Mouse (Mus musculus) kidney, embryonic 14.5 days (tissue): ENCODE measurements around the gene Lpin1. TPM values are rescaled to one million over a fixed set of nuclear protein-coding genes. Genes with fewer than 3 reads are reported as not detected.

Source experiments
- ATAC-seq: fragments of 200-750 bp; cut with Nextera tagmentation; 2 replicates; pipeline ENCODE4 v1.8.0; 2017; ENCODE audit warnings: moderate number of reproducible peaks, mild to moderate bottlenecking, moderate TSS enrichment, moderate library complexity; ENCODE audit not compliant: low FRiP score, low TSS enrichment
- H3K27ac ChIP-seq: fragments of 300-500 bp; sonication (generic); 2 replicates; pipeline ENCODE4 v1.5.1; 2014; ENCODE audit warnings: low read depth, mild to moderate bottlenecking, low read length, moderate library complexity, mixed read lengths
- H3K27me3 ChIP-seq: fragments of 300-500 bp; sonication (generic); 2 replicates; pipeline ENCODE4 v1.6.1; 2014; ENCODE audit warnings: mild to moderate bottlenecking, low read length; ENCODE audit not compliant: control insufficient read depth, insufficient read depth
- H3K36me3 ChIP-seq: fragments of 300-500 bp; sonication (generic); 2 replicates; pipeline ENCODE4 v1.6.1; 2014; ENCODE audit warnings: low read length, mixed read lengths; ENCODE audit not compliant: control insufficient read depth, insufficient read depth
- H3K4me1 ChIP-seq: fragments of 300-500 bp; sonication (generic); 2 replicates; pipeline ENCODE4 v1.6.1; 2014; ENCODE audit warnings: low read length, mixed read lengths; ENCODE audit not compliant: control insufficient read depth, insufficient read depth
- H3K4me2 ChIP-seq: fragments of 300-500 bp; sonication (generic); replicated peaks from 2 replicates; pipeline ENCODE4 v1.6.1; 2014; ENCODE audit warnings: low read depth, mild to moderate bottlenecking, low read length
- H3K4me3 ChIP-seq: fragments of 300-500 bp; sonication (generic); 2 replicates; pipeline ENCODE4 v1.5.1; 2014; ENCODE audit warnings: mild to moderate bottlenecking, low read length
- H3K9ac ChIP-seq: fragments of 300-500 bp; sonication (generic); 2 replicates; pipeline ENCODE4 v1.6.1; 2014; ENCODE audit warnings: low read depth, mild to moderate bottlenecking, low read length, moderate library complexity
- H3K9me3 ChIP-seq: fragments of 300-500 bp; sonication (generic); 2 replicates; pipeline ENCODE4 v1.6.1; 2016; ENCODE audit warnings: low read length; ENCODE audit not compliant: control insufficient read depth
- WGBS: fragments of 180-500 bp; shearing (Covaris S2); extraction: QIAGEN DNeasy Blood & Tissue Kit; methylation state at CpG from one replicate; pipeline ENCODE4 v1.1.7; 2014; 5-methylcytosine and 5-hydroxymethylcytosine counted together
- polyA plus RNA-seq: library from polyadenylated mRNA; unstranded; fragments of >200 nt; fragmentation: Nextera tagmentation; extraction: Ambion mirVana; gene quantifications from 2 replicates; pipeline ENCODE4 v1.2.1, GENCODE M21; 2014

Gene Lpin1
- polyA plus RNA-seq, 1 experiment from 2014 or later, result 6.1 TPM

DNA sequence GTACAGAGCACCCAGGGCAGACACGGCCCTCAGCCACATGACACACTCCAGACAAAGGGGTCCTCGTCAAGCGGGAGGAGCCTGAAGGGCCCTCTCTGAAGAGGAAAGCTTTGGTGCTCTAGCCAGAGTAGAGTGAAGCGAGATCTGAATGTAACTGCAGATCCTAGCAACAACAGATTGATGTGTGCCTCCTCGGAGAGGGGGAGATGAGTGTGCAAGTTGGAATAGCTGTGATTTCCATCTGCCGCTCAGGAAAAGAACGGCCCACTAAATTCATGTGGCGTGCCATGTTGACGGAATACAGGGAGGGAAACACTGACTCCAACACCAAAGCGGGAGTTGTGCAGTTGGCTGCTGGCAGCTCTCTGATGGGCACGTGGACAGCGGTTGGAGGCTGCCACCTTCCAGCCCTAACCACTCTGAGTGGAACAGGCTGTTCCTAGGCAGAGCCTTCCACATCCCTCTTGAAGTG is 59.7 kb downstream of the Lpin1 start:
- WGBS, result 57% methylated on average over 12 of the region's 12 CpGs
- Histone ChIP-seq H3K9ac (no peak overlapping the region), H3K4me2 (no peak overlapping the region), H3K4me1 (peaks cover 5% of the 10 kb centered on the region; the same call in 1 of the 2 replicates), H3K4me3 (no peak overlapping the region), H3K9me3 (no peaks in the 10 kb centered on the region), H3K27me3 (no peaks in the 10 kb centered on the region), H3K27ac (no peak overlapping the region), H3K36me3 (peaks cover 5% of the 10 kb centered on the region; the same call in 1 of the 2 replicates)
- no peak for ATAC-seq

DNA sequence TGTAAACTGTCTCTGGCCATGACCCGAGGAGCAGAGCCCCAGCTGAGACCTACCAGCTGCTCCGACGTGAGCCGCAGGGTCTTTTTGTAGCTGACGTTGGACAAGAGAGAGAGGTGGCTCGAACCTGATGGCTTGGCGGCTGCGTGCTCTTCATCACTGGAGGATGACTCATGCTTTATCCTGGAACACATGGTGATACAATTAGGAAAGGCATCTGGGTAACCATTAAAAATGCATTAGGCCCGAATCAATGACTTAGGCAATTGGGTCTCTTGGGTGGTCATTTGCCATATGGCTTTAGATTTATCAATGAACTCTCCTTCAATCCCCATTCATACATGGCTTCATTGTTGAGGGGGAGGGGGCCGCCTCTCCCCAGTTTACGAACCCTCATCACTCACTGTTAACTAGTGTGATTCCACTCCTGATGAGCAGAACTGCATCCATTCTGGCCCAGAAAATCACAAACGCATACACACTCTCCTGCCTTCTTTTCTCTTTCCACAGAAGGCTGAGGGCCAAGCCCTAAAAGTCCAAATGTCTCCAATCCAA is 61.9 kb downstream of the Lpin1 start:
- no peak overlapping the region for H3K9ac ChIP-seq
- no peak overlapping the region for H3K4me3 ChIP-seq
- H3K9me3 ChIP-seq, result no peaks in the 10 kb centered on the region
- H3K27me3 ChIP-seq, result no peaks in the 10 kb centered on the region
- ATAC-seq, result no peak
- peaks cover 5% of the 10 kb centered on the region; the same call in 1 of the 2 replicates for H3K36me3 ChIP-seq
- H3K4me2 ChIP-seq, result no peak overlapping the region
- H3K4me1 ChIP-seq, result peaks cover 3% of the 10 kb centered on the region; the same call in 1 of the 2 replicates
- no peak overlapping the region for H3K27ac ChIP-seq
- 71% methylated on average over 12 of the region's 12 CpGs for WGBS

DNA sequence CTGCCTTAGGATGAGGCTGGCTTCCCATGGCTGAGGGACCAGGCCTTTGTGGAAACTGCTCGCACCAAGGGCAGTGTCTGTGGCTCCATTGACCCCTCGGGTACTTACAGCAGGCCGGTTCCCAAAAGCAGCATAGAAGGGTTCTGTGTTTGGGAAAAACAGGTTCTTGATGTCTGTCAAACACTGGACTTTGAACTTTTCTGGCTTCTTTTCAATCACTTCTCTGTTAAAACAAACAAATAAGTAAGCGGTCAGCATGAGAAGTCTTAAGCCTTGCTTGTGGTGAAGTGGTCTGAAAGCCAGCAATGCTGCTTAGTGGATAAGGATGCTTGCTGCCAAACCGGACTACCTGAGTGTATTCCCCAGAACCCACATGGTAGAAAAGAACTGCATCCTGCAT is 69.2 kb downstream of the Lpin1 start:
- no peak overlapping the region for H3K4me2 ChIP-seq
- no peaks in the 10 kb centered on the region for H3K27me3 ChIP-seq
- H3K36me3 ChIP-seq, result peaks cover 14% of the 10 kb centered on the region; the same call in 1 of the 2 replicates
- no peaks in the 10 kb centered on the region for H3K9me3 ChIP-seq
- H3K4me1 ChIP-seq, result 0 out of 2 replicates have a peak, but pooled peaks cover 2% of the 10 kb centered on the region
- ATAC-seq, result no peak
- H3K9ac ChIP-seq, result no peak overlapping the region
- H3K27ac ChIP-seq, result no peak overlapping the region
- no peak overlapping the region for H3K4me3 ChIP-seq
- WGBS, result 90% methylated on average over 5 of the region's 5 CpGs

DNA sequence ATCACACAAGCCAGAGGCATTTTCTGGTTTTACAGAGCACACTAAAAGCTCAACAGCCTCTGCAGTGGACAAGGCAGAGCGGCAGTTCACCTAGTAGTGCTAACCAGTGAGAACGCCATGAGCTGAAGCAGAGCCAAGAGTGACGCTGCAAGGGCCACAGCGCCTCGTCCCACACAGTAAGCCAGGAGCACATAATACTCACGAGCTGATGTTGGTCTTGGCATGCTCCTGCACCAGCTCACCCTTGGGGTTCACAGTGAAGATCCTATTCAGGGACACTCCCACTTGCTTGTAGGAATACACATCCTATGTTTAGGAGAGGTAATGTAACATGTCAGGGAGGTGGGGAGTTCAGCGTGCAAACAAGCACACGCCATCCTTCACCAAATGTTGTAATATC is 70.1 kb downstream of the Lpin1 start:
- Histone ChIP-seq H3K4me1 (0 out of 2 replicates have a peak, but pooled peaks cover 2% of the 10 kb centered on the region), H3K4me2 (no peak overlapping the region), H3K27me3 (no peaks in the 10 kb centered on the region), H3K36me3 (peaks cover 14% of the 10 kb centered on the region; the same call in 1 of the 2 replicates), H3K27ac (no peak overlapping the region), H3K9me3 (no peaks in the 10 kb centered on the region), H3K4me3 (no peak overlapping the region), H3K9ac (no peak overlapping the region)
- no peak for ATAC-seq
- WGBS, result 87% methylated on average over 8 of the region's 8 CpGs

DNA sequence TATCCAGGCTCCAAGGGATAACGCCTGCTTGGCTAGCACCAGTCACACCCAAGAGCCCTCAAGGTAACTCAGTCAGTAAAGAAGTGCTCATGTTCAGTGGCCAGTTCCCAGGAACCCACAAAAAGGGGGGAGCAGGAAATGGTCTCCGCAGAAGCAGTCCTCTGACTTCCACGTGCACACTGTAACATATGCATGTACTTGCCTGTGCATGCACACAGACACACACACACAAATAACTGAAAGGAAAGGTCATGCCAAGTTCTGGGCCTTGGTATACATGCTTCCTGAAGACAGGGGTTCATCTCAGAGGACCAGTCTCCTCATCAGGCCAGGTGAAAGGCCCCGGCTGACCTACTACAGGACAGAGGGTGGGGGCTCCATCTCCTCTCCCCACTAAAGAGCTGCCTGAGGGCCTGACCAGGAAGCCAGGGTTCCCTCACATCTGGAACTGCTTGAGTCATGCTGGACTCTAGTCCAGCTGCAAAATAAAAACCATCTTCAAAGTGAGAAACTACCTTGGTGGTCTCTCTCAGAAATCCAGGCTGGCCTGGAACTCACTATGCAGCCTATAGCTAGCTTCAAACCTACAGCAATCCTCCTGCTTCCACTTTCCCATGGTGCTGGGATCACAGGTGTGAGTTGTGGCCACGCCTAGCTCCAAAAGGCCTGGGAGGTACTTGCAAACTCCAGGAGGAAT is 70.7 kb downstream of the Lpin1 start:
- ATAC-seq, result no peak
- Histone ChIP-seq H3K4me3 (no peak overlapping the region), H3K9ac (no peak overlapping the region), H3K27ac (no peak overlapping the region), H3K27me3 (no peaks in the 10 kb centered on the region), H3K9me3 (no peaks in the 10 kb centered on the region), H3K36me3 (peaks cover 14% of the 10 kb centered on the region; the same call in 1 of the 2 replicates), H3K4me2 (no peak overlapping the region), H3K4me1 (0 out of 2 replicates have a peak, but pooled peaks cover 2% of the 10 kb centered on the region)
- WGBS, result 84% methylated on average over 5 of the region's 5 CpGs

DNA sequence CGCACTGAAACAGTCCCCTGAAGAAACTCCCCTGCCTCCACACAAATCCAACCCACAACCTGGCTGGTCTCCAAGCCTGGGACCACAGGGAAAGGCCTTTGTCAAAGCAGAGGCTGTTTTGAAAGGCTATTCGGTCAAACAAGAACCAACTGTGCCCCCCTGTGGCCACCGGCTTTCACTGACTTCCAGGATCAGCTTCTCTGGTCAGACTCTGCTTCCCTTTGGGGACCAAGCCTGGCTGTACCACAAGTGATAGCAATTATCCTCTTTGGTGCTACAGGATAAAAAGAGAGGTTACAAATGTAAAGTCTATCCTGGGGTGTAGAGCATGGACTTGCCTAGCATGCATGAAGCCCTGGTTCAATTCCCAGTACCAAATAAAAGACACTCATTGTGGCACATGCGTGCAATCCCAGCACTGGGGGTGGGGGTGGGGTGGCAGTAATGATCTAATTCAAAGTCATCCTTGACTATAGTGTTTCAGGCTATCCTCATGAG is 77.4 kb downstream of the Lpin1 start:
- 26% methylated on average over 4 of the region's 4 CpGs for WGBS
- Histone ChIP-seq H3K4me1 (no peaks in the 10 kb centered on the region), H3K27me3 (no peaks in the 10 kb centered on the region), H3K27ac (no peak overlapping the region), H3K4me3 (no peak overlapping the region), H3K9ac (no peak overlapping the region), H3K4me2 (no peak overlapping the region), H3K9me3 (no peaks in the 10 kb centered on the region), H3K36me3 (0 out of 2 replicates have a peak, but pooled peaks cover 4% of the 10 kb centered on the region)
- peak; percentile 80; the same call in 1 of the 2 replicates for ATAC-seq

DNA sequence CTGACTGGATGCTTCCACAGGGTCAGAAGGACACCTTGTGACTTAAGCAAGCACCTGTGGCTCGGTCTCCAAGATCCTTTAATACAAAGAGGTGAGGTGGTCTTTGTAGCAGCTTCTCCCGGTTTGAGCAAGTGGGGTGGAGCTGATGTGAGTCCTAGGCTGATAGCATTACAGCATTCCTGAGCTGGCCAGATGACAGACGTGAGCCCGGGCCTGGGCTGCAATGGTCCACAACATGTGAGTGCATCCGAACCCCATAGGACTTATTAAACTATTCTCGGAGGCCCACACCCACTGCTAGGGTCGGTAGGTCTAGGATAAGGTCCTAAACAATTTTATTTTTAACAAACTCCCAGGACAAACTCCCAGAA is 77.9 kb downstream of the Lpin1 start:
- H3K4me3 ChIP-seq, result no peak overlapping the region
- H3K9me3 ChIP-seq, result no peaks in the 10 kb centered on the region
- 46% methylated on average over 7 of the region's 7 CpGs for WGBS
- no peak overlapping the region for H3K4me2 ChIP-seq
- no peaks in the 10 kb centered on the region for H3K27me3 ChIP-seq
- 0 out of 2 replicates have a peak, but pooled peaks cover 1% of the 10 kb centered on the region for H3K36me3 ChIP-seq
- H3K9ac ChIP-seq, result no peak overlapping the region
- H3K4me1 ChIP-seq, result no peaks in the 10 kb centered on the region
- ATAC-seq, result peak; percentile 68
- no peak overlapping the region; the same call in 1 of the 2 replicates for H3K27ac ChIP-seq

DNA sequence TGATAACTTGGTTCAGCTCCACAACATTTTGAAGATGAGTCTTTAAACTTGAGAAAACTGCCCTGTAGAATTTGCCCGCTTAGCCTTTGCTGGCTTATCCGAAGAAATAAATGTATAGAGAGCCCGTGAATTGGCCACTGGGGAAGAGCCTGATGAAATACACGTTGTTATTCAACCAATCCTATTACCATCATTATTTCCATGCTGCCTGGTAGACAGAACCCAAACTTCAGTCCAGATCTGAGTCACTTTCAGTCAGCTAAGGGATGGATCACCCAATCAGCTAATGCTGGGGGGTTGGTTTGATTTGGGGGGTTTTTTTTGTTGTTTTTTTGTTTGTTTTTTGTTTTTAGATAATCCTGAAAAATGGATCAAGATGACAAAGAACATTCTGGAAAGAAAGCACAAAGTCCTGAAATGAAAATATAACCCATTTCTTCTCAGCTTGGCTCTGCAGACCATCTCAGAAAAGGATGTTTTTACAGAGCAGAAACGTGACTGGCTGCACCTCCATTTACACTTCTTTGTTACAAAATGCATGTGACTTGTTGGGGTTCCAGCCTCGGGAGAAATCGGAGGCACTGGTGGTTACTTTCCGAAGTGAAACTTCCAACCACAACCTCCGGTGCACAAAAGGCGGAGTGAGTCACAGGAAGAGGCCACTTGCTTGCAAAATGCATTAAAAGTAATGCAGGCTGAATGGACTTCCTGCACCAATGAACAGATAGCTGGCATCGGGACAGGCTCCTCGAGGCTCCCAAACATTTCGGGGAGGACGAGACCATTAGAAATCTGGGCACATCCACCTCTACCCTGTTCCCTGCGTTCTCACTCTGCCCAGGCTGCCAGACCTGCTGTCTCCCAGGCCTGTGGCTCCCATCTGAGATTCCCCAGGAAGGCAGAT is 78.6 kb downstream of the Lpin1 start:
- no peak for ATAC-seq
- H3K36me3 ChIP-seq, result no peaks in the 10 kb centered on the region
- H3K4me2 ChIP-seq, result no peak overlapping the region
- no peaks in the 10 kb centered on the region for H3K9me3 ChIP-seq
- 79% methylated on average over 15 of the region's 15 CpGs for WGBS
- H3K4me3 ChIP-seq, result no peak overlapping the region
- no peak overlapping the region for H3K9ac ChIP-seq
- H3K4me1 ChIP-seq, result no peaks in the 10 kb centered on the region
- no peak overlapping the region; the same call in 1 of the 2 replicates for H3K27ac ChIP-seq
- no peaks in the 10 kb centered on the region for H3K27me3 ChIP-seq
